Mouse (Mus musculus) right cerebral cortex, adult 2 months (tissue): ENCODE measurements around the gene Hoxd12.
A peak's percentile ranks its signal among the peaks of the same experiment; 100 is the strongest.

Experiments
- DNase-seq, 2 experiments: peaks; one replicate each; pipeline ENCODE4 v3.0.0; 2021 to 2022; ENCODE audit warnings: low spot score in 2 of 2

Gene Hoxd12

DNA sequence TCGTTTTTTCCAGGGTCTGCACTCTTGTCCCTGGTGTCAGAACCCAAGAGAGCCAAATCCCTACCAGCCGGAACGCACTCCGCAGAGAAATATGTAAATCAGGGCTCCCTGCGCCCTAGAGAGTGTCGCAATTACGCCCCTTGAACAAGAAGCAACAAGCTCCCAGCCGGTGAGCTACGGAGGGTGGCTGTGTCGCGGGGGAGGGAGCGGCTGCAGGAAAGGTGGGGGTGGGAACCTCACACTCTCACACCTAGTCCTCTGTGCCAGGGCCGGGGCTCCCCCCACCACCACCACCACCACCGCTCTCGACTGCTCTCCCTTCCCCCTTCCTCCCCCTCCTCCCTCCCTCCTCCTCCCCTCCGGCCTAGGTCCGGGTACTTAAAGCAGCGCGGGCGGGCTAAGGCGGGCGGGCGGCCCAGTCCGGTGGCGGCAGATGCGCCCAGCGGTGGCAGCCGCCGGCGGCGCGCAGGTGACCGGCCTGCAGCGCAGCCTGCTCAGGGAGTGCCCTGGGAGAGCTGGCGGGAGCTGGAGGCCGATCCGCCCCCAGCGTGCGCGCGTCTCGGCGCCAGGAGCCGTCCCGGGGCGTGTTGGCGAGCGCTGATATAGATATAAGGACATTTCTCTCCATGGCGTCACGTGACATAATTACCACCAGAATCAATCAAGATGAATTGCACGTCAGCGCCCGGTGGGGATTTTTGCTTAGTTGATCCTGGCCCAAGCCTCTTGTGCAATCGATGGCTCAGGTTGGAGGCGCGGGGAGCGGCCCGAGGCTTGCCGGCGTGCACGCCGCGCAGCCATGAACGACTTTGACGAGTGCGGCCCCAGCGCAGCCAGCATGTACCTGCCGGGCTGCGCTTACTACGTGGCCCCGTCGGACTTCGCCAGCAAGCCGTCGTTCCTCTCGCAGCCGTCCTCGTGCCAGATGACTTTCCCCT is 7.0 kb downstream of the Hoxd12 start:
- DNase-seq: no peak

DNA sequence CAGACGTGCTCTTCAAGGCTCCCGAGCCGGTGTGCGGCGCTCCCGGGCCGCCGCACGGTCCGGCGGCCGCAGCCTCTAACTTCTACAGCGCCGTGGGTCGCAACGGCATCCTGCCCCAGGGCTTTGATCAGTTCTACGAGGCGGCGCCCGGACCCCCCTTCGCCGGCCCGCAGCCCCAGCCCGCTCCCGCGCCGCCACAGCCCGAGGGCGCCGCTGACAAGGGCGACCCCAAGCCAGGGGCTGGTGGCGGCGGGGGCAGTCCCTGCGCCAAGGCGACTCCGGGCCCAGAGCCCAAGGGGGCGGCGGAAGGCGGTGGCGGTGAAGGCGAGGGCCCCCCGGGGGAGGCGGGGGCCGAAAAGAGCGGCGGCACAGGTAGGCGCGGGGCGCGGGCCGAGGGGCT is 8.0 kb downstream of the Hoxd12 start:
- DNase-seq: no peak

DNA sequence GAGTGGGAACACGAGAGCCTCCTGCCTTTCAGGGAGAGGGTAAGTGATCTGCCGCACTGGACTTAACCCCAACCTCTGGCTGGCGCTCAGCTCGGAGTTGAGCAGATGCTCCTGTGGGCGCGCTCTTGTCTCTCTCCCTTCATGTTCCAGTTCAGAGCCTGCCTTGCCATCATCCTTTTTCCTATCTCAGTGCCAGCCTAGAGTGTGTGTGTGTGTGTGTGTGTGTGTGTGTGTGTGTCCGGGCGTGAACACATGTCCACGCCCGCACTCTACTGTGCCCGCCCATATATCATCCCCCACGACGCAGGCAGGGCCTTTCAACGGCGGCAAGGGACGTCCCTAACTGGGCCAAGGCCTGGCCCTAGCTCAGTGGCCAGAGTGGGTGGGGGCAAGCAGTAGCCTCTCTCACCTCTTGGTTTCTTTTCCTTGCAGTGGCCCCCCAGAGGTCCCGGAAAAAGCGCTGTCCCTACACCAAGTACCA is 8.7 kb downstream of the Hoxd12 start:
- DNase-seq: no peak

DNA sequence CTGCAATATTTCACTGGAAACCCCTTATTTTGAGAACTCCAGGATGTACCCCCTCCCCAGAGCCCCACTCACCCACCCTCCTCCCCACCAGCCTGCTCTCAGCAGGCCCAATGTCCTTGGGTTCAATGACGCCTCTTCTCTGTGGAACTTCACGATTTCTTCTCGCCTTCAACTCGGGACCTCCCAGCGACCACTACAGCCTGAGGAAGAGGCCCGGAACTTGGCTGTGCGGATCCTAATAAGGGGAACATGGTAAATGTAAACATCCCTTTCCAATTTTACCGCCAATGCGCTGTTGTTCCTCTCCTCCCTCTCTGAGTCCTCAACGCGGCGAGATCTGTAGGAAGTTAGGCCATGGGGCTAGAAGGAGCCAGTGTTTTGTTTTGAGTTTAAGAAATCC is 9.3 kb downstream of the Hoxd12 start:
- no peak for DNase-seq

DNA sequence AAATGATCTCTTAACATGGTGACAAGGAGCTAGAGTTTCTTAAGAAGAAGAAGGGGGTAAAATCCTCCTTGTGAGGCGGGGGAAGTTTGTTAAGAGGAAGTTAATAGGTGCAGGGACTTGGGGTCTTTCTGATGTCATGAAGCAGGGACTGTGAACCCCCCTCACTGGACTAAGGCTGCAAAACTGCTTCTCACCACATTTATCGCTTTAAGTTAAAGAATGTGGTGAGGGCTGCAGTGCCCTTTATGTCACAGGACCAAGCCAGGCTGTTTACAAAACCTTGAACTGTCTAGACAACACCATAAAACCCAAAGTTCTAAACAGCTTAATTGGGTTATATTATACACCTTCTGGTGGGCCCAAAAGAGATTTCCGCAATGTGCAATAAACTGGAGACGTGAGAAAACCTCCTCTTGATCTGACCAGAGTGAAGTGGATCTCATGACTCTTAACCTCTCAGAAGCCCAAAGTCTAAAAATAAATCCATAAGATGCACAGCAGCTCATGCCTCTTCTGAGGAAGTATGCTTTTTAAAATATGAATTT is 10.3 kb downstream of the Hoxd12 start:
- no peak for DNase-seq

DNA sequence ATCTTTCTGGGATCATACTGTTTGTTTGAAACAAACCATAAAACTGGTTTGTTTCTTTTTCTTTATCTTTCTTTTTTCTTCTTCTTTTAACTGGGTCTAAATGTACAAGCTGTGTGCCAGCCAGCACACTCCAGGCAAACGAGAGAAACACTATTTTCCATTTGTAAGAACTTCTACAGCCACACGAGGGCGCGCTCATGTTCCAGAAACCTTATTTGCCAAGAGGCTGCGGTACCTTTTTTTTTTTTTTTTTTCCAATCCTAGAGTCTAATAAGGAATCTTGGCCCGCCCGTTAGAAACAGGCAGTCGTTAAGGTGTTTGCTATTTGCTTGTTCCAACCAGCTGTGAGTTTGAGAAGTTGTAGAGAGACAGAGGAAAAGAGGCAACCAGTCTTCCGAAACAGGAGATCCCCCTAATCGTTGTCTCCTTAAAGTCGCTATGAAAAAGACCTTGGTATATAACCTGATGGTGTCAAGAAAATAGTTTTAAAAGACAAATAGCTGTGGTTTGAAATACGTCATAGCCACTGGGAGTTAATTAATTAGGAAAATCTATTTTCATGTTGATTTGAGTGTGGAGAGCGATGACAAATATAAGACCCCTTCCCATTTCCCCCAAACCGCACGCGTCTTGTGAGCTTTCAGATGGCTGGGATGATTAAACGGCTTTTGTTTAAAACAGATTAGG is 11.6 kb downstream of the Hoxd12 start:
- peak; percentile 61 to 62 for DNase-seq

DNA sequence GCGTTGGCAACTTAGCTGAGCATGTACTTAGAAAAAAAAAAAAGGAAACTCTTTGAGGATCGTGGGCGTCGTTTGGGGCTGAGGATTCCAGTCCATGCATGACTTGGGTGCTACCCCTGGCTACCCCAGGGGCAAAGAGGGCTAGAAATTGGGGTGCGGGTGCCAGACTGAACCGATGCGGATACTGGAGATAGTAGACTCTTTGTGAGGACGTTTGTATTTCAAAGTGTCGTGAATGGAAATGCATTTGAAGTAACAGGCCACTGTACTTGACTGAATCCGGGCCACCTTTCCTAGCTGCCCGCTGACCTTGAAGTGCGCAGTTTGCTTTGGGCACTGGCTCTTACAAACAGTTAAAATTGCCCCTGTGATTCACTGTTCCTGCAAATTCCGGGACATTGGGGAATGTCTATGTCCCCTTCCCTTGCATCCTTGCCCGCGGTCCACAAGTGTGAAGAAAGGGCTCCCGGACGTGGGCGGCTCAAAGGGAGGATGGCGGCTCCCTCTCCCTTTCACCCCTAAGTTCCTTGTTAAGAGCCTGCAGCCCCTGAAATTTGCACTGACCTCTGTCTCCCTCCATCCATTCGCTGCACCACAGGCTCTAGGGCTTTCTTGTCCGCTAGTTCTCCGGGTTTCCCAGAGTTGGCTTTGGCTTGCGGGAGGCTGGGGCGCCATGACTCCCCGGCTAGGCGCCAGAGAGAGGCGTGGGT is 12.3 kb downstream of the Hoxd12 start:
- DNase-seq: no peak

DNA sequence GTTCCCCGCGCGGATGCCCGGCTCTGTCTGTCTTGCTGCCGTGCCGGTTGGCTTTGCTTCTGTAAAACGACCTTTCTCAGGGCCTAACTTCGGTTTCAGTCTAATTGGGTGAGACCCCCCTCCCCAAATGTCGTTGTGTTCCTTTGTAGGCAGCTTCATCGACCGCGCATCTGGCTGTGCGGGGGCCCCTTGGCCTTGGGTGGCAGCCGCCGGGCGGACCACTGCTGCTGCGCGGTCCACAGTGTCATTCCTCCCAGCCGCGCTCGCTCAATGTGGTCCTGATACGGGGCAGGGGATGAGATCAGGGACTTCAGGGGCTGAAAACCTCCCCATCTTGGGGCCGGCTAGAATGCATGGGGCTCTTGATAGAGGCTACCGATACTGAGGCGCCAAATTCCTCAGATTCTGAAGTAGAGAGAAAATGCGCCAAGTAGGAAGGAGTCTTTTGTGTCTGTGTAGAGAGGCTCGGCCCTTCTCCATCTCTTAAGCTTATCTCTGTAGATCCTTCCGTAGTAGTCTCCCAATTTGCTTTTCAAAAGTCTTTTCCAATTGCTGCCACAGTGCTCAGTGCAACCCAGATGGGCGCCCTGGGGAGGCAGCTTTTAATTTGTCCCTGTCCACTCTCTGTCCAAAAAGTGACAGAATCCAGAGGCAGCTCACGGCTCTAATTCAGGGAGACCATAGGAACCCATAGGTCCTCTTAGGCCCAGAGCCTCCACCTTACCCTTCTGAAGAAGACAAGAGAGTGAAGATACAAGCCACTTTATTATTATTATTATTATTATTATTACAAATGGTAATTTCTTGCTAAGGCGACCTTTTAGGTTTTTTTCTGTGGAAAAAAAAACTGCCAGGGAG is 13.1 kb downstream of the Hoxd12 start:
- no peak for DNase-seq

DNA sequence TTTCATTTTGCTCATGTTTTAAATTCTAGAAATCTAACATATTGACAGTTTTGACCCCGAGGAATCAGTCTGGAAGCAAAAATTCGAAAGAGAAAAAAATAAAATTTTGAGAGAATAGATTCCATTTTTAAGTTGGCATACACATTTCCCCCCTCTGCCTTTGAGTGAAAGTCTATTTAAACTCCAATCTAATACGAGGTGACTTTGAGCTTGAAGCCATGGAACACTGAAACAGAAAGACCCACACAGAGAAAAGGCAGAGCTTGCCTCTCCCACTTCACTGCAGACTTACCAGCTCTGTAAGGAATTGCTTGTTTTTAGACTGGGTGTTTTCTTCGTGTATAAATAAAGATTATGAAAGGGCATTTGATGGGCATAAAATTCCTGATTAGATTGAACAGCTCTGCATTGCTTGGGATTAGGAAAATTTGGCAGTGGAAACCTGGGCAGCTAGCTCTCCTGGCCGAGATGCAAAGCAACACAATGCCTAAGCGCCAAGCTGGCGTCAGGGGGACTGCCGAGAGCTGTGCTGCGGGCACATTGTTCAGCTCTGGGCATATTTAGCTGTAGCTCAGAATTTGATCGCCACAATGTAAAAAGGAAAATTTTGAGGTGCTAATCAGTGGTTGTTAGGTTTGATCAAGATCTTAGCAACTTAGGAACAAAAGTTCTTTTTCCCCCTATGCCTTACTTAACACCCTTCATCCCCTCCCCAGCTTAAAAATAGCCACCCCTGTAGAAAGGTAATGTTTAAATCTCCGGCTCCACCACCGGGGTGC is 14.2 kb downstream of the Hoxd12 start:
- no peak for DNase-seq

DNA sequence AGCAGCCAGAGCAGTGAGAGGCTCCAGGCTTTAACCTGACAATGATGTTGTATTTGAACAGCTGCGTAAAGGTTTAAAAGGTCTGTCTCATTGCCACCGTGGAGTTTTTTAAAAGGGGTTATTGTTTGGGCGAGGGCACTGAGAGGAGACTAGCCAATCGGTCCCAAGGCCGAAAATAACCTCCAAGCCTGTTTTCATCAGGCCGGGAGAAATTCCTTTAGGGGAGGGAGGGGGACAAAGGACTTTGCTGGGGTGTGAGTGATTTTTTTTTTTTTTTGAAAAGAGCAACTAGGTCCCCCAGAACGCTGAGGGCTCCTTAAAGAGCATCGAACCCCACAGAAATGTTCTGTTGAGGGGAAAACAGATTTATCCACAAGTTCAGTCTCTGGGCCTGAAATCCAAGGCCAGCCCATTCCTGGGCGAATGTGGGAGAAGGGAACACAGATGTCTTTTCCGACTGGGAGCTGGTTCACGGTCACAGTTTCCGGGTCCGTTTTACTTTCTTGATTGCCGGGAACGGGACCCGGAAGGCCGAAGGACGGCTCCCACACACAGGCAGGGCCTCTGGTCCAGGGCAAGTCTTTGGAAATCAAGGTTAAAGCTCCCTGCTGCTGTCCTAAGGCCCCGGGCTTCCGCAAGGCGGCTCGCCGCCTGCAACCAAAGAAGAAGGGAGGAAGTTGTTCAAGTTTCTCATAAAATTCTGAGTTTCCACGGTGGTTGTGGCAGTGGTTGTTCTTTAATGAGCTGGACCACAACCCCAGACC is 14.9 kb downstream of the Hoxd12 start:
- DNase-seq: no peak

DNA sequence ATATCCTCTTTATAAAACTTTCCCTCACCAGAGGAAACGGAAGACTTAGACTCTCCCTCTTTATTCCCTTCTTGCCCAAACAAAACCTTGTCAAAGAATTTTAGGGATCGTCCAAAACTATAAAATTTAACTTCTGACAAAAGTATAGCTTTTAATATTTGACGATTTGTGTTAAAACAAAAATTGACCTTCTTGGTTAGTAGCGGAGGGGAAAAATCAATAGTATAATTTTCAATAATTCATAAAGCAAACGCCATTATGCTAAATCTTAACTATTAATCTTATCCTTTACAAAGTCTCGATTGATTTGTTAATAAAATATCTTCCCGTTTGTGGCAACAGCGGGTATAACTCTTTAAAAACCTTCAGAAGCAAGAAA is 15.5 kb downstream of the Hoxd12 start:
- DNase-seq: no peak

DNA sequence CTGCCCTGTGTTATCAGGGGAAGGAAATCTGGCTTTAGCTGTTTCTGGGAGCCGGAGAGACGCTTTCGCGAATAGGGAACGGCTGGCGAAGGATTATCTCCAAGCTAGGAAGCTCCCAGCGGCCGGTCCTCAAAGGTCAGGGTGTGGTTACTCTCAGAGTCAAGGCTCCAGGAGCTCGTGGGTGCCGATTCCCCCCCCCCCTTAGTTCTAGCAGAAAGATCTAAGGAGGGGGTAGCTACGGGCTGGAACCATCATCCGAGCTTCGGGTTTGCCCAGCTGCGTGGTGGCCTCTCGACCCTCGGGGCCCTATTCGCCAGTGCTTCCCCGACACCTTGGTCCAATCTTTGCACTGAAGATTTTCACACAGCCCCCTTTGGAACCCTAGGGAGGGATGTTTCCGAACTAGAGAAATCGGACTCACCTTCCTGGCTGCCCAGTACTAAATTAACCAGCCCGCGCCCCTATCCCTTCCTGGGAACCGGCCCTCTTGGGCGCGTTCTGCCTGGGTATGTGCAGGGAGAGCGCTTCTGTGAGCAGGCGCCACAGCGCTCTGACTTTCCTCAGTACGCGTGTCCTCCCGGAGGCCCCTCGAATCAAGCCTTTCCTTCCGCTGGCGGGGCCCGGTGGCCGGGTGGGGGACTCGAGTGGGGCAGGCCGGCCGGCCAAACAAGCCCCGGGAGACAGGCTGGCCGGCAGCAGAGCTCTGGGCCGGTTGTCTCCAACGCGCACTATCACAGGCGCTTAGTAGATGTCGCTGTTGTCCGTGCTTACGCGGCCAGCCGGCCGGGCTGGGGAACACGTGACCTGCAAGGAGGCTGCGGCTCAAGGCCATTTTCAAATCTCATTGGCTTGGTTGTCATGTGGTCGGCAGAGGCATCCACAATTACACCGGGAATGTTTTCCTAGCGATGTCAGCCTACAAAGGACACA is 16.5 kb downstream of the Hoxd12 start, which contains the start of gene Hoxd10:
TSS of gene Hoxd10 (plus strand) at position 903 of the 930 bp plus-strand sequence.
- DNase-seq: no peak

DNA sequence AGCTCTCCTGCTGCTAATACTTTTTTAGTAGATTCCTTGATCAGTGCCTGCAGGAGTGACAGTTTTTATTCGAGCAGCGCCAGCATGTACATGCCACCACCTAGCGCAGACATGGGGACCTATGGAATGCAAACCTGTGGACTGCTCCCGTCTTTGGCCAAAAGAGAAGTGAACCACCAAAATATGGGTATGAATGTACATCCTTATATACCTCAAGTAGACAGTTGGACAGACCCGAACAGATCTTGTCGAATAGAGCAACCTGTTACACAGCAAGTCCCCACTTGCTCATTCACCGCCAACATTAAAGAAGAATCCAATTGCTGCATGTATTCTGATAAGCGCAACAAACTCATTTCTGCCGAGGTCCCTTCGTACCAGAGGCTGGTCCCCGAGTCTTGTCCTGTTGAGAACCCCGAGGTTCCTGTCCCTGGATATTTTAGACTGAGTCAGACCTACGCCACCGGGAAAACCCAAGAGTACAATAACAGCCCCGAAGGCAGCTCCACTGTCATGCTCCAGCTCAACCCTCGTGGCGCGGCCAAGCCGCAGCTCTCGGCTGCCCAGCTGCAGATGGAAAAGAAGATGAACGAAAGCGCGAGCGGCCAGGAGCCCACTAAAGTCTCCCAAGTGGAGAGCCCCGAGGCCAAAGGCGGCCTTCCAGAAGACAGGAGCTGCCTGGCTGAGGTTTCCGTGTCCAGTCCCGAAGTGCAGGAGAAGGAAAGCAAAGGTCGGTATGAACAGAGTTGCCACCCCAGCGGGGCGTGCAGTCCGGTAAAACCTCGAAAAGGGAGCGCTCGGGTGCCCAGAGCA is 17.4 kb downstream of the Hoxd12 start:
- no peak for DNase-seq

DNA sequence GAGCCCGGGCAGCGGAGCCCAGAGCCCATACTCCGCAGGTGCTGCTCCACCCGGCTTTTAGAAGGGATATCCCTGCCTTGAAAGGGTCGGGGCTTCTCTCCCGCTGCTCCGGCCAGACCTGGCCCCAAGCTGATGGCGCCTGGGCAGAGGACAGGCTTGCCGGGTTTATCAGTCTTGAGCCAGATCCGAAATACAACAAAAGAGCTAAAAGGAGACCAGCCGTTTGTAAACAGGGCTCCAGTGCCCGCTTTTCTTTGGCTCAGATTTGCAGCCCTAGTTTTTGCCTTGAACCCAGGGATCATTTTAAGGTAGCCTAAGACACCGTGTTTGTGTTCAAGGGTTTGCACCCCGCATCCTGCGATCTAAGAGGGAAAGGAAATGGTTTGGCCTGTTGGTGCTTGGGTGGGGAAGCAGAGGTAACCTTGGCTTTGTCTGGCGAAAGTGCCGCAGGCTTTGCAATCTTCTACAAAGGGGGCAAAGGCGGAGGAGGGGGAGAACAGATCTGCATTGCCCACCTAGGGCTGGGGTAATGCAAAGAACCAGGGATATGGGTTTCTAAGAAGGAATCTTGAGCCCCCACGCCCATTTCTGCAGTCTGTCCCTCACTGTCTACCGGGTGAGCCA is 18.1 kb downstream of the Hoxd12 start:
- DNase-seq: no peak

DNA sequence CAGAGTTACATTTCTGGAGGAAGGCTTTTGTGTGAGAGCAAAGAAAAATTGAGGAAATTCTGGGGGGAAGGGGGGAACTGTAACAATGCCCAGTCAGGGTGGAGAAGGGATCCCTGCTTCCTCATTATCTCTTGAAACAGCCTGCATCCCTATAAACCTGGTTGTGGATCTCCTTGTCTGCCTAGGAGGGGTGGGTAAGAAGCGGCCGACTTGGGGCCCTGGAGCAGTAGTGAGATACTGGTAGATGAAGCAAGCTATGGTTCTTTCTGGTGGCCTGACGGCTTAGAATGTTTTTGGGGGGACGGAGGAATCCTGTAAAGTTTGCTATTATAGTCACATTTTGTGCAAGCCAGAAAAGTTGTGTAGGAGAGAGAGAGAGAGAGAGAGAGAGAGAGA is 18.6 kb downstream of the Hoxd12 start:
- DNase-seq: no peak

DNA sequence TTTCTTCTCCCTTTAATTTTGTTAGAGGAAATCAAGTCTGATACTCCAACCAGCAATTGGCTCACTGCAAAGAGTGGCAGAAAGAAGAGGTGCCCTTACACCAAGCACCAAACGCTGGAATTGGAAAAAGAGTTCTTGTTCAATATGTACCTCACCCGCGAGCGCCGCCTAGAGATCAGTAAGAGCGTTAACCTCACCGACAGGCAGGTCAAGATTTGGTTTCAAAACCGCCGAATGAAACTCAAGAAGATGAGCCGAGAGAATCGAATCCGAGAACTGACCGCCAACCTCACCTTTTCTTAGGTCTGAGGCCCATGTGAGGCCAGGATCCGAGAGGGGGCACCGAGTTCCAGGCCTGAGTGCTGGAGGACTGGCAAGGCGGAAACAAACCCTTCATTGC is 19.3 kb downstream of the Hoxd12 start:
- no peak for DNase-seq

DNA sequence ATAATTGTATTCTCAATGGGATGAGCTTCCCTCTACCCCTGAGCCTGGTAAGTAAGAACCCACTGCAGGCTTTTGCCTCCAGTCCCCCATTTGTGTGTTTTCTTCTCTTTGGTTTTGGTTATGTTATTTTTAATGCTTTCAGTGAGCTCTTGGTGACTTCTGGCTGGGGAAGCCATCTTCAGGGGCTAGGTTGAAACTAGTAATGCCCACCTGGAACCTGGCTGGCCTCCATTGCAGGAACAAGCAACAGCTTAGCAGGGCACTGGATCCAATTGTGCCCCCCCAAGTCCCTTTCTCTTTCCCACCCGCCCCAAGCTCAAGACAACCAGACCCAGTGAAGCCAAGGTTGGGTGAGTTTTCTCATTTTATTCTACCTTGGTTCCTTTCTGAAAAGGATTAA is 20.6 kb downstream of the Hoxd12 start:
- no peak for DNase-seq
